Mouse (Mus musculus) ovary, adult 18-20 months (tissue): ENCODE results near the gene Amot.

Experiments used
- DNase-seq: peaks from one replicate; pipeline ENCODE4 v3.0.0; 2022; ENCODE audit warnings: low spot score, mixed read lengths

Gene Amot

GRCm38 (mm10) chrX:145479942-145480341 lies 25.0 kb downstream of the Amot start:
- no peak for DNase-seq

GRCm38 (mm10) chrX:145477725-145478194 lies 27.2 kb downstream of the Amot start:
- DNase-seq, result no peak

GRCm38 (mm10) chrX:145477003-145477724 lies 27.8 kb downstream of the Amot start:
- DNase-seq, result no peak

GRCm38 (mm10) chrX:145468264-145468663 lies 36.7 kb downstream of the Amot start:
- no peak for DNase-seq

GRCm38 (mm10) chrX:145463524-145463923 lies 41.5 kb downstream of the Amot start:
- DNase-seq, result no peak

GRCm38 (mm10) chrX:145461339-145461738 lies 43.6 kb downstream of the Amot start:
- no peak for DNase-seq

- DNase-seq, result no peak
Measured at GRCm38 (mm10) chrX:145456251-145456650, 48.7 kb downstream of the Amot start.

GRCm38 (mm10) chrX:145455629-145456028 lies 49.4 kb downstream of the Amot start:
- DNase-seq, result no peak

GRCm38 (mm10) chrX:145454828-145455227 lies 50.2 kb downstream of the Amot start:
- no peak for DNase-seq

GRCm38 (mm10) chrX:145441526-145441925 lies 63.5 kb downstream of the Amot start:
- DNase-seq, result no peak

- DNase-seq, result no peak
Measured at GRCm38 (mm10) chrX:145433652-145434051, 71.3 kb downstream of the Amot start.

GRCm38 (mm10) chrX:145430836-145431570 lies 74.0 kb downstream of the Amot start:
- DNase-seq, result no peak

GRCm38 (mm10) chrX:145428811-145429210 lies 76.2 kb downstream of the Amot start:
- DNase-seq, result no peak

GRCm38 (mm10) chrX:145424026-145424425 lies 81.0 kb downstream of the Amot start:
- no peak for DNase-seq

- no peak for DNase-seq
Measured at GRCm38 (mm10) chrX:145414319-145414718, 90.7 kb downstream of the Amot start.

- DNase-seq, result no peak
Measured at GRCm38 (mm10) chrX:145411425-145411824, 93.6 kb downstream of the Amot start.

- no peak for DNase-seq
Measured at GRCm38 (mm10) chrX:145406052-145406451, 98.9 kb downstream of the Amot start.

GRCm38 (mm10) chrX:145401926-145402325 lies 103.1 kb downstream of the Amot start:
- no peak for DNase-seq

GRCm38 (mm10) chrX:145399236-145399635 lies 105.7 kb downstream of the Amot start:
- no peak for DNase-seq
